Mouse (Mus musculus) heart, postnatal 0 days (tissue): ENCODE measurements around the gene Pard3b. TPM values are rescaled to one million over a fixed set of nuclear protein-coding genes. Genes with fewer than 3 reads are reported as not detected.

Source experiments
- ATAC-seq: fragments of 200-750 bp; cut with Nextera tagmentation; 2 replicates; pipeline ENCODE4 v1.8.0; 2017; ENCODE audit warnings: low read depth, moderate number of reproducible peaks, moderate library complexity; ENCODE audit not compliant: insufficient read depth
- DNase-seq: peaks from one replicate; pipeline ENCODE4 v3.0.0-alpha.2; 2016; ENCODE audit warnings: low spot score
- H3K27ac ChIP-seq: fragments of 300-500 bp; sonication (generic); 2 replicates; pipeline ENCODE4 v1.5.1; 2014; ENCODE audit warnings: low read depth, mild to moderate bottlenecking
- H3K27me3 ChIP-seq: fragments of 300-500 bp; sonication (generic); 2 replicates; pipeline ENCODE4 v1.6.1; 2014; ENCODE audit warnings: low read length, mixed read lengths; ENCODE audit not compliant: control insufficient read depth, insufficient read depth
- H3K36me3 ChIP-seq: fragments of 300-500 bp; sonication (generic); replicated peaks from 2 replicates; pipeline ENCODE4 v1.6.1; 2014; ENCODE audit warnings: low read length, mixed read lengths; ENCODE audit not compliant: control insufficient read depth, insufficient read depth
- H3K4me1 ChIP-seq: fragments of 300-500 bp; sonication (generic); 2 replicates; pipeline ENCODE4 v1.6.1; 2014; ENCODE audit warnings: antibody characterized with exemption; ENCODE audit not compliant: control insufficient read depth, insufficient read depth
- H3K4me2 ChIP-seq: fragments of 300-500 bp; sonication (generic); 2 replicates; pipeline ENCODE4 v1.6.1; 2014; ENCODE audit warnings: low read depth, mild to moderate bottlenecking, low read length, moderate library complexity
- H3K4me3 ChIP-seq: fragments of 300-500 bp; sonication (generic); 2 replicates; pipeline ENCODE4 v1.5.1; 2014; ENCODE audit warnings: low read depth, low read length
- H3K9ac ChIP-seq: fragments of 300-500 bp; sonication (generic); replicated peaks from 2 replicates; pipeline ENCODE4 v1.6.1; 2014; ENCODE audit warnings: low read depth, low read length, mixed read lengths
- H3K9me3 ChIP-seq: fragments of 300-500 bp; sonication (generic); replicated peaks from 2 replicates; pipeline ENCODE4 v1.6.1; 2016; ENCODE audit warnings: low read length; ENCODE audit not compliant: control insufficient read depth
- CTCF ChIP-seq: IDR thresholded peaks from 2 replicates; pipeline ENCODE4 v1.5.1; 2016; ENCODE audit warnings: antibody characterized with exemption, control low read depth, low read depth
- EP300 ChIP-seq: IDR thresholded peaks from 2 replicates; pipeline ENCODE4 v1.6.1; 2016; ENCODE audit warnings: antibody characterized with exemption, low read depth
- WGBS: fragments of 180-500 bp; shearing (Covaris S2); extraction: QIAGEN DNeasy Blood & Tissue Kit; methylation state at CpG from one replicate; pipeline ENCODE4 v1.1.7; 2014; 5-methylcytosine and 5-hydroxymethylcytosine counted together
- polyA plus RNA-seq: library from polyadenylated mRNA; unstranded; fragments of >200 nt; fragmentation: Nextera tagmentation; extraction: Ambion mirVana; gene quantifications from 2 replicates; pipeline ENCODE4 v1.2.1, GENCODE M21; 2015
- total RNA-seq: library from RNA; depleted of rRNA; stranded (reverse); fragments of >200 nt; gene quantifications from 2 replicates; pipeline ENCODE4 v1.2.3, GENCODE M21; 2014; ENCODE audit warnings: low replicate concordance

Pard3b gene
- total and polyA plus RNA-seq, 2 experiments from 2014 or later: 8.4 to 8.9 TPM

GRCm38 (mm10) chr1:61896048-61896447, 257.4 kb downstream of the Pard3b start:
- H3K4me3 ChIP-seq: no peak overlapping the region
- H3K27ac ChIP-seq: no peak overlapping the region
- H3K27me3 ChIP-seq: no peaks in the 10 kb centered on the region
- H3K36me3 ChIP-seq: no peaks in the 10 kb centered on the region
- 44% methylated on average over 4 of the region's 4 CpGs for WGBS
- peaks cover 5% of the 10 kb centered on the region; the same call in 1 of the 2 replicates for H3K4me1 ChIP-seq
- no peak overlapping the region for H3K9ac ChIP-seq
- TF ChIP-seq EP300 (no peak), CTCF (no peak)
- no peak for ATAC-seq
- DNase-seq: no peak
- no peak overlapping the region for H3K4me2 ChIP-seq
- H3K9me3 ChIP-seq: no peaks in the 10 kb centered on the region

GRCm38 (mm10) chr1:61903271-61904007, 264.8 kb downstream of the Pard3b start:
- H3K4me1 ChIP-seq: no peaks in the 10 kb centered on the region
- no peaks in the 10 kb centered on the region for H3K36me3 ChIP-seq
- no peak for DNase-seq
- no peak overlapping the region for H3K9ac ChIP-seq
- no peak for TF ChIP-seq EP300
- no peak for TF ChIP-seq CTCF
- no peak overlapping the region for H3K27ac ChIP-seq
- no peaks in the 10 kb centered on the region for H3K9me3 ChIP-seq
- no peaks in the 10 kb centered on the region for H3K27me3 ChIP-seq
- no peak overlapping the region for H3K4me3 ChIP-seq
- 70% methylated on average over 4 of the region's 4 CpGs for WGBS
- ATAC-seq: no peak
- no peak overlapping the region for H3K4me2 ChIP-seq

GRCm38 (mm10) chr1:61904036-61904435, 265.4 kb downstream of the Pard3b start:
- Histone ChIP-seq H3K4me2 (no peak overlapping the region), H3K27ac (no peak overlapping the region), H3K27me3 (no peaks in the 10 kb centered on the region), H3K36me3 (no peaks in the 10 kb centered on the region), H3K9ac (no peak overlapping the region), H3K4me3 (no peak overlapping the region), H3K9me3 (no peaks in the 10 kb centered on the region), H3K4me1 (no peaks in the 10 kb centered on the region)
- TF ChIP-seq EP300: no peak
- no peak for TF ChIP-seq CTCF
- no peak for ATAC-seq
- DNase-seq: no peak
- 51% methylated on average over 4 of the region's 4 CpGs for WGBS

GRCm38 (mm10) chr1:61912931-61913330, 274.3 kb downstream of the Pard3b start:
- no peaks in the 10 kb centered on the region for H3K4me1 ChIP-seq
- H3K36me3 ChIP-seq: no peaks in the 10 kb centered on the region
- no peak for TF ChIP-seq CTCF
- H3K4me3 ChIP-seq: no peak overlapping the region
- H3K4me2 ChIP-seq: no peak overlapping the region
- H3K9me3 ChIP-seq: no peaks in the 10 kb centered on the region
- H3K9ac ChIP-seq: no peak overlapping the region
- no peak overlapping the region for H3K27ac ChIP-seq
- no peaks in the 10 kb centered on the region for H3K27me3 ChIP-seq
- ATAC-seq (no peak), DNase-seq (no peak)
- WGBS: 75% methylated on average over 2 of the region's 2 CpGs

- 16% methylated on average over 2 of the region's 2 CpGs for WGBS
- Histone ChIP-seq H3K4me3 (no peak overlapping the region), H3K9ac (no peak overlapping the region), H3K4me2 (no peak overlapping the region), H3K36me3 (no peaks in the 10 kb centered on the region), H3K27me3 (no peaks in the 10 kb centered on the region), H3K9me3 (no peaks in the 10 kb centered on the region), H3K27ac (no peak overlapping the region), H3K4me1 (peaks cover 4% of the 10 kb centered on the region; the same call in 1 of the 2 replicates)
- no peak for TF ChIP-seq EP300
- peak; percentile 87 for TF ChIP-seq CTCF
- 0 out of 2 replicates have a peak, but pooled peaks have one; percentile 57 for ATAC-seq
- peak; percentile 57 for DNase-seq
Measured at GRCm38 (mm10) chr1:61924958-61925357, 286.3 kb downstream of the Pard3b start.

GRCm38 (mm10) chr1:61925541-61925940, 286.9 kb downstream of the Pard3b start:
- H3K27me3 ChIP-seq: no peaks in the 10 kb centered on the region
- 55% methylated on average over 5 of the region's 5 CpGs for WGBS
- H3K4me1 ChIP-seq: peaks cover 4% of the 10 kb centered on the region; the same call in 1 of the 2 replicates
- no peak for TF ChIP-seq CTCF
- no peak for TF ChIP-seq EP300
- no peak overlapping the region for H3K4me2 ChIP-seq
- DNase-seq: no peak
- H3K9ac ChIP-seq: no peak overlapping the region
- no peaks in the 10 kb centered on the region for H3K36me3 ChIP-seq
- peak; percentile 55; the same call in 1 of the 2 replicates for ATAC-seq
- no peaks in the 10 kb centered on the region for H3K9me3 ChIP-seq
- H3K4me3 ChIP-seq: no peak overlapping the region
- H3K27ac ChIP-seq: no peak overlapping the region
